Mouse (Mus musculus) monocyte, adult 5-6 weeks (primary cell): ENCODE results near the gene 4930449I24Rik. TPM values are rescaled to one million over a fixed set of nuclear protein-coding genes. Genes with fewer than 3 reads are reported as not detected.
"Not testable (repeated sequence)": the region's sequence is repeated elsewhere in the genome, so short reads cannot be mapped to it uniquely, and the experiment has no call there.

Experiments
- ATAC-seq: fragments of 153-309, 156-312 bp; replicated peaks from 2 replicates; pipeline ENCODE4 v1.8.0; 2017; ENCODE audit warnings: mild to moderate bottlenecking; ENCODE audit not compliant: low TSS enrichment, insufficient number of reproducible peaks, severe bottlenecking, poor library complexity, low FRiP score
- total RNA-seq: library from RNA; stranded (forward); fragments of 200-1000, 200-491, 200-594 nt; gene quantifications from 3 replicates; pipeline ENCODE4 v1.2.3, GENCODE M21; 2017

The 4930449I24Rik gene
- not detected in 3 replicates for total RNA-seq

GRCm38 (mm10) chr5:146502099-146502498 is at the start of gene 4930449I24Rik:
Gene 4930449I24Rik (plus strand): TSS chr5:146502399.
- ATAC-seq, result not testable (repeated sequence)

- no peak for ATAC-seq
These were observed 48.6 kb upstream of the 4930449I24Rik start for GRCm38 (mm10) chr5:146453556-146453955.

GRCm38 (mm10) chr5:146461612-146462011 is 40.6 kb upstream of the 4930449I24Rik start:
- no peak for ATAC-seq

- ATAC-seq, result no peak
These were observed 35.5 kb upstream of the 4930449I24Rik start for GRCm38 (mm10) chr5:146466663-146467062.

GRCm38 (mm10) chr5:146468311-146468710 is 33.9 kb upstream of the 4930449I24Rik start:
- ATAC-seq, result no peak

GRCm38 (mm10) chr5:146470821-146471220 is 31.4 kb upstream of the 4930449I24Rik start:
- ATAC-seq, result no peak

GRCm38 (mm10) chr5:146471311-146471710 is 30.9 kb upstream of the 4930449I24Rik start:
- no peak for ATAC-seq

GRCm38 (mm10) chr5:146471821-146472220 is 30.4 kb upstream of the 4930449I24Rik start:
- ATAC-seq, result no peak

GRCm38 (mm10) chr5:146479564-146479963 is 22.6 kb upstream of the 4930449I24Rik start:
- not testable (repeated sequence) for ATAC-seq

GRCm38 (mm10) chr5:146481665-146482064 is 20.5 kb upstream of the 4930449I24Rik start, which contains the start of gene Gm6408:
Gene Gm6408 (plus strand): TSS chr5:146481965.
- not testable (repeated sequence) for ATAC-seq

- not testable (repeated sequence) for ATAC-seq
These were observed 13.2 kb upstream of the 4930449I24Rik start for GRCm38 (mm10) chr5:146488959-146489358.

GRCm38 (mm10) chr5:146491063-146491462 is 11.1 kb upstream of the 4930449I24Rik start, which contains the start of gene Gm6370:
Gene Gm6370 (plus strand): TSS chr5:146491363.
- not testable (repeated sequence) for ATAC-seq

GRCm38 (mm10) chr5:146513823-146514222 is 11.6 kb downstream of the 4930449I24Rik start, which contains the start of gene Gm3402:
Gene Gm3402 (plus strand): TSS chr5:146514123.
- not testable (repeated sequence) for ATAC-seq

- ATAC-seq, result not testable (repeated sequence)
These were observed 23.3 kb downstream of the 4930449I24Rik start, which contains the start of gene Gm3404 for GRCm38 (mm10) chr5:146525501-146525900. Gene Gm3404 (plus strand): TSS chr5:146525801.

GRCm38 (mm10) chr5:146537347-146537746 is 35.1 kb downstream of the 4930449I24Rik start, which contains the start of gene Gm3409:
Gene Gm3409 (plus strand): TSS chr5:146537647.
- ATAC-seq, result not testable (repeated sequence)

Other genes starting within 250 kb of the 4930449I24Rik start
- gene Wasf3, start 117.4 kb upstream of the 4930449I24Rik start, total RNA-seq, result not detected in 3 replicates
- gene Gm6408, start 20.4 kb upstream of the 4930449I24Rik start, total RNA-seq, result not detected in 3 replicates
- not detected in 3 replicates for gene Gm6370, start 11.0 kb upstream of the 4930449I24Rik start, total RNA-seq
- gene Gm3402, start 11.7 kb downstream of the 4930449I24Rik start, total RNA-seq, result not detected in 3 replicates
- not detected in 3 replicates for gene Gm3404, start 23.4 kb downstream of the 4930449I24Rik start, total RNA-seq
- gene Gm3409, start 35.2 kb downstream of the 4930449I24Rik start, total RNA-seq, result not detected in 3 replicates
- gene Gm3415, start 53.7 kb downstream of the 4930449I24Rik start, total RNA-seq, result not detected in 3 replicates
- gene Gpr12, start 82.8 kb downstream of the 4930449I24Rik start, total RNA-seq, result not detected in 3 replicates